Mouse (Mus musculus) kidney, adult 9 months (tissue): Measurements from ENCODE around the gene Olfr782.
"Not testable (repeated sequence)": the region's sequence is repeated elsewhere in the genome, so short reads cannot be mapped to it uniquely, and the experiment has no call there.

Experiments used
- DNase-seq: peaks from one replicate; pipeline ENCODE4 v3.0.0; 2022

Gene Olfr782

DNA sequence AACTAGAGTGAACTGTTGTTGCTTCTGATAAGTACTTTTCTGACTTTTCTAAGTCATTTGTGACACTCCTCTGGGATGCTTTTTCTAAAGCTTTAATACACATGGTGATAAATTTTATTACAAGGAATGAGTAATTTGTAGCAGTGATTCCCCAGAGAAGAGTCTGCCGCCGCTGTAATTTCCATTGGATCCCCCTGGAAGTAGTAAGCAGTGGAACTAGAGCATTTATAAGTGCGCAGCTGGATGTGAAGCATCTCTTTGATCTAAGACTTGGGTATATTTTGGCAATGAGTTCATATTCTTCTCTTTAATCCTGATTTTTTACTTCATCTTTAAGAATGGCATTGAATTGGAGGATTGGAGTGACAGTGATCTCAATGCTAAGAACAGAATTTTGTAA, at the start of gene Olfr782:
Olfr782 (plus strand) TSS at position 301 of the 400 bp plus-strand sequence.
- no peak for DNase-seq

DNA sequence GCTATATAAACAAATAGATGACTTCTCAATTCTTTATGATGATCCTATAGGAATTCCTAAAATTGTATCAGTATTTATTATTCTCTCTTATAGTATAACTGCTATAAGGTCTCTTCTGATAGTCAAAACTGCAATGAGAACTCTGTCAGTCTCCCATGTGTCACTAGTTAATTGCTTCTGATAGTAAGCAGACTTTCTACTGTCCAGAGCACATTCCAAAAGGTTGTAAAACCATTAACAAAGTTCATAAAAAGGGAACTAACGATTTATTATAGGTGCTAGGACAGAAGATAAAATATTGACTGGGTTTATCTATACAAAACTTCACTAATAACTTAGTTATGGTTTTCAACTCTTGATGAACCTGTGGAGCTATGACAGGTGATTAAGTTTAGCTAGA, 35.7 kb upstream of the Olfr782 start:
- not testable (repeated sequence) for DNase-seq

DNA sequence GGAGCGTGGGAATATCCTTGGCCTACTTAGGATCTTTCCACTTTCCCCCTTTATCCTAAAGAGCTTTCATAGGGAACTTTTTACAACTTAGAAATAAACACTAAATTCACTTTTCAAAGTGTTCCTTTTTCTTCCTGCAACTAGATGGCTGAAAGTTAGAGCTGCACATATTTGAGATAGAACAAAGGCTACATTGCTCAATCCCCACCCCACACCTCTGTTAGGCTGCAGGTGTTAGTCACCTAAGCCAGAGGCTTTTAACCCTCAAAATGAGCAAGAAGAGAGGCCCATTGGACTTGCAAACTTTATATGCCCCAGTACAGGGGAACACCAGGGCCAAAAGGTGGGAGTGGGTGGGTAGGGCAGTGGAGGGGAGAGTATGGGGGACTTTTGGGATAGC, 35.1 kb upstream of the Olfr782 start:
- DNase-seq, result not testable (repeated sequence)

DNA sequence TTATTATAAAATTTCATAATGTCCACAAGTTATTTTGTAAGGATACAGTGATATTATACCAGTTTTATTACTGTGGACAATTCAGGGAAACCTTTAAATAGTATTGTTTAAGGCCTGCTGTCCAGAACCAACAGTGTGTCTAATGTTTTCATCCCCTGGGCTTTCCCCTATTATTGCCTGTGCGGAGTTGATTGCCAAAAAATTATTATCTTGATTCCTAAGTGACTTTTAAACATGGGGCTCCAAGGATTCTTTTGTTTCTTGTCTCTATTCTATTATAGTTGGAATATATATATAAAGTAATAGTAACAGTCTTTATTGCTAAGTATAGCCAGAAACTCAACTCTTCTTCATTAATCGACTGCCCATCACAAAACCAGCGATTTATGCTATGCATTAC, 30.8 kb upstream of the Olfr782 start, which contains the start of gene Olfr780:
Olfr780 (plus strand) TSS at position 301 of the 400 bp plus-strand sequence.
- no peak for DNase-seq

DNA sequence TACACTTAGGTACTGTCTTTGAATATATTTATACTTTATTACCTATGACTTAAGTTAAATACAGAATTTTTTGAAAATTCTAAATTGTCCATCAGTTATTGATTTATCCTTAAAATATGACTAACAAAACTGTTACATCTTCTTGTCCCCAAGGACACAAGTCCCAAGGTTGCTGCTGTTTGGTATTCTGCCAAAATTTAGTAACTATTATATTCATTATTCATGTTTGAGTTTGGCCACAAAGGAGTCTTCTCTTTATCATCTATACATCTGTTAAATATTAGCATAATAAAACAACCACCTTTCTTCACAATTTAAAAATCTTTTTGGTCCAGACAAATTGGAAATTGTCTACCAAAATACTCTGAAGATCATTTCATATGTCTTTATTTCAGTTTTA, 20.1 kb upstream of the Olfr782 start, which contains the start of gene Olfr781:
Olfr781 (plus strand) TSS at position 301 of the 400 bp plus-strand sequence.
- DNase-seq, result no peak

DNA sequence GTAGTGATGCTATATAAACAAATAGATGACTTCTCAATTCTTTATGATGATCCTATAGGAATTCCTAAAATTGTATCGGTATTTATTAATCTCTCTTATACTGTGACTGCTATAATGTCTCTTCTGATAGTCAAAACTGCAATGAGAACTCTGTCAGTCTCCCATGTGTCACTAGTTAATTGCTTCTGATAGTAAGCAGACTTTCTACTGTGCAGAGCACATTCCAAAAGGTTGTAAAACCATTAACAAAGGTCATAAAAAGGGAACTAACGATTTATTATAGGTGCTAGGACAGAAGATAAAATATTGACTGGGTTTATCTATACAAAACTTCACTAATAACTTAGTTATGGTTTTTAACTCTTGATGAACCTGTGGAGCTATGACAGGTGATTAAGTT, 3.8 kb downstream of the Olfr782 start:
- DNase-seq, result not testable (repeated sequence)

DNA sequence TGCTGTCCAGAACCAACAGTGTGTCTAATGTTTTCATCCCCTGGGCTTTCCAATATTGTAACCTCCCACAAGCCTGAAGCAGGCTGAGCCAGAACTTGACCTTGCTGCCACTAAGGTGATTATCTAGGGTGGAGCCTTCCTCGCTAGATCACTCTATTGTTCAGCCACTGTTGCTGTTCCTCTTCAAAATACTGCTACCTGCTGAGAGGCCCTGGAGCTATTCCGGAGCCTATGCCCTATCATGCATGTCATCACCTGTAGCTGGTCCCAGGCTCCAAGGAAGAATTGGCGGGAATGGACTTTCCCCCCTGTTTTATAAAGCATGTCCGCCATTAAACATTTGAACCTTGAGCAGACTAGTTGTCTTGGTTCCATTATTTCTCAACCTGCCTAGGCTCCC, 7.8 kb downstream of the Olfr782 start:
- DNase-seq, result not testable (repeated sequence)

DNA sequence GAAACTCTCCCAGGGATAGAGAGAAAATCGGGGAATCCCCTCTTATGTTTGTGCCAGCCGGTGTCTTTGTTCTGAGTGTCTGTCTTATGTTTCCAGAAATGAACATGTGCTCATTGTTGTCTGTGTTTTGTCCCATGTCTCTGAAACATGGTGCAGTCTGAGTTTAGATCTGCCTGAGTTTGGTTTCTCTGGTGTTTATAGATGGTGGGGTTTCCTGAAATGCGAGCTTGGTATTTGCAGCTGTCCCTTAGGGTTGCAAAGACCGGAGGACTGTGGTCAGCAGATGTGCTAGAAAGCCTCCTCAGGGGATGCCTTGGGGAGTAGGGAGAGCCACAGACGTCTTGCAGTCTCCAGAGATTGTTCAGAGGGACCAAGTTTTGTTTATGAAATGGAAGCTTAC, 8.7 kb downstream of the Olfr782 start:
- DNase-seq, result no peak

DNA sequence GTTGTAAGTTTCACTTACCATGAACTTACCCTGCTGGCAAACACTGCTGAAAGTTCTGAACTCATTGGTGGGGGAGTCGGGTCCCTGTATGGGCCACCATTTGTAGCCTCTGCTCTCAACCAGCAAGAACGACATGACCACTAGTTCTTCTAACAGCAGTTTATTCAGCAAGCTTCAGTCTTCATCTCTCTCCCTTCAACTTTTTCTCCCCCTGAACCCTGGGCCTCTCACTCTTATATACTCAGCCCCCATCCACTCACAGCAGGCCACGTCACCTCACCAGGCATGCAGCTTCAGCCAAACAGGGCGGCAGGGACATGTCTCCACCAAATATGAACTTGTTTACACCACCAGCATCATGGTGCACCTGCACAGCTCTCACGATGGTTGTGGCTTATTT, 25.4 kb downstream of the Olfr782 start:
- not testable (repeated sequence) for DNase-seq

DNA sequence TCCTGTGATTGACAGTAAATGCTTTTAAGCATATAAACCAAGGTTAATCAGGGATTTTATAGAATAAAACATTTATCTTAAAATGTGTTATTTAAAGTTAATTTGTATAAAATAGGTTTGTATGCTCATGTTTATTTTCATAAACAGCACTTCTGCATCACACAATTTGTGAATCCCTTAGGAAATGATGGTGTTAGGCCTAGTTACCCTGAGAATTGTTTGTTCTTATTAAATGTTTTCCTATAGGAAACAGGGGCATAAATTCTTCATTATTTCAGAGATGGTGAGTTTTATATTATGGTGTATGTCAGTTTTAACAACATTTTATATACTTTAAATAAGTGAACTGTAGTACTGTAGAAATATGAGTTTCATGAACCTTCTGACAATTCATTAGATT, 35.1 kb downstream of the Olfr782 start, which contains the start of gene Olfr784:
Olfr784 (plus strand) TSS at position 301 of the 400 bp plus-strand sequence.
- no peak for DNase-seq

DNA sequence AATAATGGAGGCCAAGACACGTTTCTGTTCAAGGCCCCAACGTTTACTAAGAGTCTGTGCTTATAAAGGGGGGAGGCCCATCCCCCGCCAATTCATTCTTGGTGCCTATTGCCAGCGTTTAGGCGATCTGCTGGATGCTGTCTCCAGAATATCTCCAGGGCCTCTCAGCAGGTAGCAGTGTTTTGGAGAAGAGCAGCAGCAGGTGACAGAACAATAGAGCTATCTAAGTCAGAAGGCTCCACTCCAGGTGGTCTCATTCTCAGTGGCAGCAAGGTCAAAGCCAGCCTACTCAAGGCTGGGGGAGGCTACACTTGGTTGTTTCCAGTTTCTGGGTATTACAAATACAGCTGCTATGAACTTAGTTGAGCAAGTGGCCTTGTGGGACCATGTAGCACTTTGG, 52.2 kb downstream of the Olfr782 start:
- no peak for DNase-seq
